Mouse (Mus musculus): ENCODE results near the gene Ell2.

- no peak for TF ChIP-seq CTCF (IDR thresholded peaks at IDR 0.05; ENCODE audit: extremely low read depth, insufficient read depth, insufficient read length, insufficient replicate concordance)
- no peak for TF ChIP-seq POLR2A (IDR thresholded peaks at IDR 0.05; ENCODE audit: low read depth, low read length)
Measured at GRCm38 (mm10) chr13:75738536-75738935, 32.0 kb downstream of the Ell2 start.
